Mouse (Mus musculus) hindbrain, embryonic 14.5 days (tissue): ENCODE results near the gene Zfp654. TPM values are rescaled to one million over a fixed set of nuclear protein-coding genes. Genes with fewer than 3 reads are reported as not detected.

Source experiments
- ATAC-seq: fragments of 200-750 bp; cut with Nextera tagmentation; 2 replicates; pipeline ENCODE4 v1.8.0; 2017; ENCODE audit warnings: moderate number of reproducible peaks, mild to moderate bottlenecking, moderate TSS enrichment, moderate library complexity; ENCODE audit not compliant: low FRiP score
- DNase-seq: peaks from one replicate; pipeline ENCODE4 v3.0.0-alpha.2; 2015; ENCODE audit warnings: low spot score
- H3K27ac ChIP-seq: fragments of 300-500 bp; sonication (generic); 2 replicates; pipeline ENCODE4 v1.5.1; 2014; ENCODE audit warnings: mild to moderate bottlenecking, moderate library complexity
- H3K27me3 ChIP-seq: fragments of 300-500 bp; sonication (generic); 2 replicates; pipeline ENCODE4 v1.6.1; 2014; ENCODE audit warnings: mild to moderate bottlenecking, low read length, mixed read lengths; ENCODE audit not compliant: control insufficient read depth, insufficient read depth
- H3K36me3 ChIP-seq: fragments of 300-500 bp; sonication (generic); replicated peaks from 2 replicates; pipeline ENCODE4 v1.6.1; 2014; ENCODE audit not compliant: control insufficient read depth, insufficient read depth
- H3K4me1 ChIP-seq: fragments of 300-500 bp; sonication (generic); replicated peaks from 2 replicates; pipeline ENCODE4 v1.6.1; 2014; ENCODE audit warnings: antibody characterized with exemption, low read length, mixed read lengths; ENCODE audit not compliant: control insufficient read depth, insufficient read depth
- H3K4me2 ChIP-seq: fragments of 300-500 bp; sonication (generic); replicated peaks from 2 replicates; pipeline ENCODE4 v1.6.1; 2014; ENCODE audit warnings: mild to moderate bottlenecking, moderate library complexity
- H3K4me3 ChIP-seq: fragments of 300-500 bp; sonication (generic); replicated peaks from 2 replicates; pipeline ENCODE4 v1.5.1; 2014; ENCODE audit warnings: mild to moderate bottlenecking, low read length
- H3K9ac ChIP-seq: fragments of 300-500 bp; sonication (generic); 2 replicates; pipeline ENCODE4 v1.6.1; 2014
- H3K9me3 ChIP-seq: fragments of 300-500 bp; sonication (generic); 2 replicates; pipeline ENCODE4 v1.6.1; 2016; ENCODE audit warnings: low read length; ENCODE audit not compliant: control insufficient read depth
- WGBS: fragments of 180-500 bp; shearing (Covaris S2); extraction: QIAGEN DNeasy Blood & Tissue Kit; methylation state at CpG from one replicate; pipeline ENCODE4 v1.1.7; 2014; 5-methylcytosine and 5-hydroxymethylcytosine counted together
- polyA plus RNA-seq: library from polyadenylated mRNA; unstranded; fragments of >200 nt; fragmentation: Nextera tagmentation; extraction: Ambion mirVana; gene quantifications from 2 replicates; pipeline ENCODE4 v1.2.1, GENCODE M21; 2014

The Zfp654 gene
- polyA plus RNA-seq, 1 experiment from 2014 or later: 8.2 TPM

DNA sequence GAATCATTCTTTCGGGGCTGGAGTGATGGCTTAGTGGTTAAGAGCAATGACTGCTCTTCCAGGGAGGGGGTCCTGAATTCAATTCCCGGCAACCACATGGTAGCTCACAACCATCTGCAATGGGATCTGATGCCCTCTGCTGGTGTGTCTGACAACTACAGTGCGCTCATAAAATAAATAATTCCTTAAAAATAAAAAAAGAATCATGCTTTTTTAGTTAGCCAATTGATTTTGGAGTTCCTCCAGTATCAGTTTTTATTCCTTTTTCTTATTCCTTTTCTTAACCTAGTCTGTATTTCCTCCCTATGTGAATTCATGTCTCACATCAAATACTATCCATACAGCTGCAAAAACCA, 9.1 kb downstream of the Zfp654 start:
- Histone ChIP-seq H3K27ac (no peak overlapping the region), H3K9me3 (no peaks in the 10 kb centered on the region), H3K4me3 (no peak overlapping the region), H3K27me3 (no peaks in the 10 kb centered on the region), H3K4me1 (no peaks in the 10 kb centered on the region), H3K36me3 (no peaks in the 10 kb centered on the region), H3K9ac (no peak overlapping the region), H3K4me2 (no peak overlapping the region)
- 95% methylated on average over 3 of the region's 3 CpGs for WGBS
- no peak for ATAC-seq
- no peak for DNase-seq

DNA sequence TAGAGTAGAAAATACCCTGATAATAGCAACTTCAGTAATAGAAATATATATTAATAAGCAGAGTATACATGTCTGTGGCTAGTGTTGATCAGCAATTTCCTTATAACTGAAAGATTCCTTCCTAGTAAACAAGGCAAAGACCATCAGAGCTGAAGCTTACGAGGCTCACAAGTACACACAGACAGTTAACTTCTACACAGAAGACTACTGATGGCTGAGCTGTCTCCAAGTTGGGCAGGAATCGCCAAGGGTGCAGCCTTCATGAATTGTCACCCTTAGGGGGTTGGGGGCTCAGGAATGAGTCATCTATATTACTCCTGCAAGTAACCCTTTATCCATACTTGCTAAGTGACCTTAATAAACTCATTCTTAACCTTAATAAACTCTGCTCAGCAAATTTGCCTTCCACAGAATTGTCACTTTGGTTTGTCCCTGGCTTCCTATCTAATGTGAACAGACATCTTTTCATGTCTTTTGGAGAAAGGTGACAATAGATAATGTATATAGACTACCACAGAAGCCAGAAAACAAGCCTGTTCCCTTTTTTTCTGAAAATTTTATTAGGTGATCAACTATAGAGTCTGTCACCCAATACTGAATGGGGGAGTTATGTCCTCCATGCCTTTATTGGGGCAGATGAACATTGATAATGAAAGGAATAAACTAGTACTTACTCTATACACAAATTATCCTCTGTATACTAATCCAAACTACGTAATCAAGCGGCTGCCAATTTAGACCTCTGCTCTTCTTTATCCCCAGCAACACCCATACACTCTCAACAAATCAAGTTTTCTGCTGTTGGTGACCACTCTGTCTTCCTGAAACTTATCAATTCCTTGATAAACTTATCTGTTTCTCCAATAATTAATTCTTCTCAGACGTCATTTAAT, 9.7 kb downstream of the Zfp654 start:
- 88% methylated on average over 5 of the region's 5 CpGs for WGBS
- no peak for ATAC-seq
- H3K4me2 ChIP-seq: no peak overlapping the region

DNA sequence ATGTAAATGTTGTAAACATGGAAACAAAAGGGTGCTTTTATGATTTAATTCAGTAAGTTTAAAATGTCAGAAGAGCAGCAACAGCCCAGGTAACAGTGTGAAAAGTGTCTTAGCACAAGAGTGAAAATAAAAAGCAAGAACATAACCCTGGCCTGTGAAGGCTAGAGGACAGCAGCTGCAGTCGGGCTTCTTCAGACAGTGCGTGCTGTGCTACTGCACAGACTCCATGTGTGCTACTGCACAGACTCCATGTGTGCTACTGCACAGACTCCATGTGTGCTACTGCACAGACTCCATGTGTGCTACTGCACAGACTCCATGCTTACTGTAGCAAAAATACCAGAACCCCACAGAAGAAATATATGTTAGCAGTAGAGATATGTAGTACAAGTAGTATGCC, 14.7 kb downstream of the Zfp654 start:
- Histone ChIP-seq H3K9me3 (no peaks in the 10 kb centered on the region), H3K27ac (no peak overlapping the region), H3K4me2 (no peak overlapping the region), H3K9ac (no peak overlapping the region), H3K4me3 (no peak overlapping the region), H3K36me3 (no peaks in the 10 kb centered on the region), H3K4me1 (no peaks in the 10 kb centered on the region), H3K27me3 (no peaks in the 10 kb centered on the region)
- WGBS: 93% methylated on average over 2 of the region's 2 CpGs
- ATAC-seq (no peak), DNase-seq (no peak)

More for the DNA sequence above, 9.7 kb downstream of the Zfp654 start:
- no peaks in the 10 kb centered on the region for H3K27me3 ChIP-seq
- no peak for DNase-seq
- no peak overlapping the region for H3K4me3 ChIP-seq
- H3K4me1 ChIP-seq: no peaks in the 10 kb centered on the region
- H3K9ac ChIP-seq: no peak overlapping the region
- H3K36me3 ChIP-seq: no peaks in the 10 kb centered on the region
- H3K9me3 ChIP-seq: no peaks in the 10 kb centered on the region
- H3K27ac ChIP-seq: no peak overlapping the region

DNA sequence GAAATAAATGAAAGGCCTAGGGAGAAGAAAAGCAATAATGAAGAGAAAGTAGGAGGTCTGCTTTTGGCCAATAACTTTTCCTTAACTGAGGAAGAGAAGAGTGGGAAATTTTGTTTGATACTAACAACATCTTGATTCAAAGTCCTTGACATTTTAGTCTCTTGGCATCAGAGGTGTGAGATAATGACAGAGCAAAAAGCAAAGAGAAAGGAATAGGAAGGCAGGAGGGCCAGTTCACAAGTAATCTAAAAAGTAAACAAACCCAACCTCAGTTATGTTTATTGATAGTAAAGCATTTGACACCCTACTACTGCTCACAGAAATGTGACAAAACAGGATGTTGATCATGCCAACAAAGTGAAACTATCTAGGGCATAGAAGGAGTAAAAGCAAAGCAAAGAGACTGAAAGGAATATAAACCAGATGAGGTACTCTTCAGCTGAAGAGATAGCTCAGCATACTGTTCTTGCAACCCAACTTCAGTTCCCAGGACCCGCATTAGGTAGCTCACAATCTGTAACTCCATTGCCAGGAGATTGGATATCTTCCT, 15.4 kb downstream of the Zfp654 start:
- Histone ChIP-seq H3K9ac (no peak overlapping the region), H3K36me3 (no peaks in the 10 kb centered on the region), H3K27ac (no peak overlapping the region), H3K9me3 (no peaks in the 10 kb centered on the region), H3K27me3 (no peaks in the 10 kb centered on the region), H3K4me3 (no peak overlapping the region), H3K4me1 (no peaks in the 10 kb centered on the region), H3K4me2 (no peak overlapping the region)
- WGBS: 88% methylated on average over 1 of the region's 1 CpGs
- ATAC-seq (no peak), DNase-seq (no peak)

DNA sequence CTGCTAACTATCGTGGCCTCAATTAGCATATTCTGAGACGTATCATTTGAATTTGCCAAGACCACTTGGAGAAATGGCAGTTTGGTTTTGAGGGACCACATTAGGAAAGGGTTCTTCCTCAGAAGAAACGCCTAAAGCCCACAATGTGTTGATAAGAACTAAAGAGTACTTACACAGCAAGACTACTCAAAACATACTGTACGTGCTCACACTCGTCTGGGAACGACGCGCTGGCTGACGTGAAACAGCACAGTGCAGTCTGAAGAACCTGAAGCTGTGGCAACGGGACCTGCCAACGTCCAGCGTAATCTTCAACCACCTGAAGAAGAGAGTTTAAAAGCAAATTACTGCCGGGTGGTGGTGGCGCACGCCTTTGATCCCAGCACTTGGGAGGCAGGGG, 21.2 kb downstream of the Zfp654 start:
- 97% methylated on average over 15 of the region's 15 CpGs for WGBS
- DNase-seq: no peak

DNA sequence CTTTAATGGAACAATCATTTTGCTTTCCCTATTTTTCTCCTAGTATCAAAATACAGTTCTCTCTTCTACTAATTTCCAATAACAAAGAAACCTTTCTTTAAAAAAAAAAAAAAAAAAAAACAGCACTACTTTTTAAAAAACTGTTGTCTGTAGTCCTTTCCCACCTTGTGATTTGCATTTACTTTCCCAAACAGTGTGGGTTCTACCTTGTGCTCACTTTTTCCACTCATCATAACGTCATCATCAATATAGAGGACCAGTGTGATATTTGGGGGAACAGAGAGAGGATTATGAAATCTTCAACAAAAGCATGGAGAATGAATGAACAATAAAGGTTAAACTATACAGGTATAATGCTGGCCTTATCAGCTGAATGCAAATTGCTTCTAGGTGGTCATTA, 27.0 kb downstream of the Zfp654 start:
- WGBS: 90% methylated on average over 1 of the region's 1 CpGs
- Histone ChIP-seq H3K4me2 (no peak overlapping the region), H3K27ac (no peak overlapping the region), H3K4me3 (no peak overlapping the region), H3K4me1 (no peaks in the 10 kb centered on the region), H3K36me3 (0 out of 2 replicates have a peak, but pooled peaks cover 2% of the 10 kb centered on the region), H3K9me3 (no peaks in the 10 kb centered on the region), H3K27me3 (no peaks in the 10 kb centered on the region), H3K9ac (no peak overlapping the region)
- ATAC-seq (no peak), DNase-seq (no peak)

More for the DNA sequence above, 21.2 kb downstream of the Zfp654 start:
- Histone ChIP-seq H3K4me1 (no peaks in the 10 kb centered on the region), H3K9ac (no peak overlapping the region), H3K36me3 (0 out of 2 replicates have a peak, but pooled peaks cover 6% of the 10 kb centered on the region), H3K4me2 (no peak overlapping the region), H3K27me3 (no peaks in the 10 kb centered on the region), H3K9me3 (no peaks in the 10 kb centered on the region), H3K4me3 (no peak overlapping the region), H3K27ac (no peak overlapping the region)
- no peak for ATAC-seq

DNA sequence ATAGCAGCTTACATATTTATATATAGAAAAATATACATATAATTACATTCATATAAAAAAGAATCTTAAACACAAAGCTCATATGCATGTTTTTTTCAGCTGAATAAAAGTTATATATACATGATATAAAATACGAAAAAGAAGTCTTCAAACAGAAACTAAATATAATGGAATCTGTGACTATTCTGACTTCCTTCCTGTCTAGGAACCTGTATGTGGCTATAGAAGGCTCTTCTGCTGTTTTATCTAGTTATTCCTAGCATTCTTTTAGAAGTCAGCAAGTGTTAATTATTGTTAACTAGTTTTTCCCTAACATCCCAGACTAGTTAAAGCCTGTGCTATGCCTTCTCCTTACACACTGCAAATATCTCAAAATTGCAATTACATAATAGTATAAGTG, 27.6 kb downstream of the Zfp654 start:
- Histone ChIP-seq H3K4me3 (no peak overlapping the region), H3K27ac (no peak overlapping the region), H3K4me2 (no peak overlapping the region), H3K9ac (no peak overlapping the region), H3K27me3 (no peaks in the 10 kb centered on the region), H3K36me3 (no peaks in the 10 kb centered on the region), H3K4me1 (no peaks in the 10 kb centered on the region), H3K9me3 (no peaks in the 10 kb centered on the region)
- DNase-seq (no peak), ATAC-seq (no peak)
- whole genome bisulfite sequencing: 92% methylated on average over 1 of the region's 1 CpGs

DNA sequence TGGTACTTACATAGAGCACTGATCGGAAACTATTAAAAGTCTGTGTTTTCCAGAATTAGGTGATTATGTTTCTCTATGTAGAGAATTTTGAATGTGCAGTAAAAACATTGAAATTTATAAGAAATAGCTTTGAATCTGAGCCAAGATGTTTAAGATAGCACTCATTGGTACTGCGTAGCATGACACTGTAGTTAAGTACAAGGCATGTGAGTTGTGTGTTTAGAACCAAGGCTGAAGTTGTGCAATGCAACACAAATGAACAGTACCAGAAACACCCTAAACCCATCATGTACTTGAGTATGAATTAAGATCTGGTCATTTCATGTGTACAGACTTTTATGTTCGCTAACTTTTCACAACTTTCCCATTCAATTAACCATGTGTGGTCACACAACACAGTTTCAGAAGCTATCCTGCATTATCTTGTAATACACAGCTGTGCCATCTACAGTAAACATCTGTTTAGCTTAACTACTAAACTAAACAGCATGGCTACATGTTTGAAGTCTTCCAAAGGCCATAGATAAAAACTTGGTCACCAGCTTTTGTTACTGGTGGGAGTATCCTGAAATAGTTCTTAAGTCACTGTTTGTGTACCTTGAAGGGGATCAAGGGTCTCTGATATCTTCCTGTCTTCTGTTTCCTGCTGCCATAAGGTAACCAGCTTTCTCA, 34.2 kb downstream of the Zfp654 start:
- no peak for DNase-seq
- H3K4me1 ChIP-seq: no peaks in the 10 kb centered on the region
- no peak overlapping the region for H3K9ac ChIP-seq
- H3K4me3 ChIP-seq: no peak overlapping the region
- H3K36me3 ChIP-seq: peaks cover 14% of the 10 kb centered on the region
- H3K4me2 ChIP-seq: no peak overlapping the region
- H3K27ac ChIP-seq: no peak overlapping the region
- ATAC-seq: no peak
- 99% methylated on average over 3 of the region's 3 CpGs for WGBS
- H3K27me3 ChIP-seq: no peaks in the 10 kb centered on the region
- H3K9me3 ChIP-seq: no peaks in the 10 kb centered on the region

DNA sequence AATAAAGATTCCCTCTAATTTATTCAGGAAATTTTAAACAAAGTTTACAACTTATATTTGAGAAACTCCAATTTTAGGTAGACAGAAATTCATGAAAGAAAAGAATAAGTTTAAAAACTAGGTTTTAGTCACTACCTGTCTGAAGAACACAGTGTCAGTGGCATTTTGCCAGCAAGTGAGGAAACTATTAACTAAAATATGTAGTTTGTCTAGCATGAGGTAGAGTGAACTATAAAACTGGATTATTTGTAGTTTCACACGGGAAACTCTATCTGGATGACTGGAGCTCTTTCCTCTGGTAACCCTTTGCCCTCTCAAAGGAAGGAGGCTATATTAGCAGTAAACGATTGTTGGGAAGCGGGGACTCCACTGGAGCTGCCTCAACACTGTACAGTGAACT, 48.4 kb downstream of the Zfp654 start:
- Histone ChIP-seq H3K27ac (no peak overlapping the region), H3K9me3 (no peaks in the 10 kb centered on the region), H3K4me2 (no peak overlapping the region), H3K9ac (no peak overlapping the region), H3K27me3 (no peaks in the 10 kb centered on the region), H3K4me3 (no peak overlapping the region), H3K36me3 (peaks cover 9% of the 10 kb centered on the region; the same call in 1 of the 2 replicates), H3K4me1 (no peaks in the 10 kb centered on the region)
- 85% methylated on average over 3 of the region's 3 CpGs for WGBS
- ATAC-seq (no peak), DNase-seq (no peak)
